Mouse (Mus musculus): Measurements from ENCODE around the gene Tmem186. TPM values are rescaled to one million over a fixed set of nuclear protein-coding genes. Genes with fewer than 3 reads are reported as not detected.

The Tmem186 gene
- polyA plus RNA-seq, 1 experiment from 2014 or later, result 20.9 TPM

- H3K4me2 ChIP-seq, result no peak overlapping the region
- no peak overlapping the region for H3K4me3 ChIP-seq (replicated peaks)
- no peaks in the 10 kb centered on the region for H3K4me1 ChIP-seq
- no peaks in the 10 kb centered on the region for H3K9me3 ChIP-seq (replicated peaks)
- no peaks in the 10 kb centered on the region for H3K36me3 ChIP-seq
- H3K27me3 ChIP-seq, result no peaks in the 10 kb centered on the region
- WGBS, result 43% methylated on average over 4 of the region's 4 CpGs
- H3K9ac ChIP-seq, result no peak overlapping the region
- H3K27ac ChIP-seq, result no peak overlapping the region
- peak; percentile 43 for ATAC-seq (replicated peaks; ENCODE audit: low FRiP score)
Observed at GRCm38 (mm10) chr16:8596336-8596735, 41.2 kb downstream of the Tmem186 start.

GRCm38 (mm10) chr16:8595411-8595810 is 42.1 kb downstream of the Tmem186 start:
- Histone ChIP-seq H3K27me3 (no peaks in the 10 kb centered on the region), H3K4me3 (replicated peaks) (no peak overlapping the region), H3K9me3 (replicated peaks) (no peaks in the 10 kb centered on the region), H3K4me1 (no peaks in the 10 kb centered on the region), H3K9ac (no peak overlapping the region), H3K4me2 (no peak overlapping the region), H3K36me3 (no peaks in the 10 kb centered on the region), H3K27ac (no peak overlapping the region)
- no peak for ATAC-seq (replicated peaks; ENCODE audit: low FRiP score)
- WGBS, result 77% methylated on average over 4 of the region's 4 CpGs

- Histone ChIP-seq H3K4me3 (replicated peaks) (no peak overlapping the region), H3K9ac (no peak overlapping the region), H3K36me3 (peaks cover 57% of the 10 kb centered on the region), H3K9me3 (replicated peaks) (no peaks in the 10 kb centered on the region), H3K4me1 (no peaks in the 10 kb centered on the region), H3K27me3 (no peaks in the 10 kb centered on the region), H3K4me2 (no peak overlapping the region), H3K27ac (no peak overlapping the region)
- WGBS, result 84% methylated on average over 5 of the region's 5 CpGs
- ATAC-seq (replicated peaks; ENCODE audit: low FRiP score), result no peak
Observed at GRCm38 (mm10) chr16:8585056-8585455, 52.5 kb downstream of the Tmem186 start.

GRCm38 (mm10) chr16:8584248-8584647 is 53.3 kb downstream of the Tmem186 start:
- no peak overlapping the region for H3K9ac ChIP-seq
- no peak for ATAC-seq (replicated peaks; ENCODE audit: low FRiP score)
- no peaks in the 10 kb centered on the region for H3K4me1 ChIP-seq
- H3K4me2 ChIP-seq, result no peak overlapping the region
- no peak overlapping the region for H3K4me3 ChIP-seq (replicated peaks)
- no peaks in the 10 kb centered on the region for H3K9me3 ChIP-seq (replicated peaks)
- H3K27me3 ChIP-seq, result no peaks in the 10 kb centered on the region
- H3K36me3 ChIP-seq, result peaks cover 50% of the 10 kb centered on the region
- no peak overlapping the region for H3K27ac ChIP-seq
- WGBS, result 77% methylated on average over 1 of the region's 1 CpGs

Small RNA genes within 50 kb of the gene (microRNA-seq; reads per million reads assigned to microRNA genes)
- gene Gm22137, result not detected

Other genes with a start within 250 kb of the Tmem186 start
- 0.10 and 0.12 TPM in 2 replicates for gene Tmem114, start 212.6 kb downstream of the Tmem186 start, polyA plus RNA-seq (2015; fragmentation: Nextera tagmentation; extraction: Ambion mirVana)
- gene Mettl22, start 166.9 kb downstream of the Tmem186 start, polyA plus RNA-seq (2015; fragmentation: Nextera tagmentation; extraction: Ambion mirVana), result 15.4 and 19.4 TPM in 2 replicates
- gene Abat, start 124.3 kb downstream of the Tmem186 start, polyA plus RNA-seq (2015; fragmentation: Nextera tagmentation; extraction: Ambion mirVana), result 40.4 and 41.4 TPM in 2 replicates
- 54.1 and 56.4 TPM in 2 replicates for gene Pmm2, start within 50 bp of the Tmem186 start, polyA plus RNA-seq (2015; fragmentation: Nextera tagmentation; extraction: Ambion mirVana)
- 76.8 and 80.8 TPM in 2 replicates for gene Carhsp1, start 34.4 kb upstream of the Tmem186 start, polyA plus RNA-seq (2015; fragmentation: Nextera tagmentation; extraction: Ambion mirVana)
- gene Gm5767, start 43.1 kb upstream of the Tmem186 start, polyA plus RNA-seq (2015; fragmentation: Nextera tagmentation; extraction: Ambion mirVana), result not detected in 2 replicates
- gene Usp7, start 154.6 kb upstream of the Tmem186 start, polyA plus RNA-seq (2015; fragmentation: Nextera tagmentation; extraction: Ambion mirVana), result 26.4 and 31.3 TPM in 2 replicates
- gene 1810013L24Rik, start 192.4 kb upstream of the Tmem186 start, polyA plus RNA-seq (2015; fragmentation: Nextera tagmentation; extraction: Ambion mirVana), result 20.4 and 20.8 TPM in 2 replicates

Measured in kidney, embryonic 15.5 days (tissue).